Mouse (Mus musculus) MEL (cell line): Measurements from ENCODE around the gene Trim27.

ENCODE experiments used
- BHLHE40 ChIP-seq: IDR thresholded peaks from 2 replicates; pipeline ENCODE4 v1.6.1; 2012; ENCODE audit warnings: low read depth, mild to moderate bottlenecking, inconsistent platforms, low read length, improper control_type of control experiment, borderline replicate concordance
- CTCF ChIP-seq, 3 experiments: IDR thresholded peaks in 2 of 3; conservative IDR thresholded peaks in 1 of 3; 2 replicates each; pipeline ENCODE4 v1.5.1; 2011 to 2012; ENCODE audit warnings: low read length in 3 of 3, low read depth in 2 of 3, mild to moderate bottlenecking in 2 of 3, improper control_type of control experiment in 1 of 3, inconsistent platforms in 1 of 3, mixed read lengths in 1 of 3, moderate library complexity in 1 of 3; ENCODE audit not compliant: control insufficient read depth in 1 of 3, insufficient read depth in 1 of 3, poor library complexity in 1 of 3, severe bottlenecking in 1 of 3
- EP300 ChIP-seq, 2 experiments: IDR thresholded peaks; 2 replicates each; pipeline ENCODE4 v1.6.1; 2011; ENCODE audit warnings: improper control_type of control experiment in 2 of 2, low read length in 2 of 2, low read depth in 1 of 2, mild to moderate bottlenecking in 1 of 2
- HCFC1 ChIP-seq: IDR thresholded peaks from 2 replicates; pipeline ENCODE4 v1.6.1; 2012; ENCODE audit warnings: low read depth, mild to moderate bottlenecking, inconsistent platforms, low read length, improper control_type of control experiment, moderate library complexity
- MAX ChIP-seq: IDR thresholded peaks from 2 replicates; pipeline ENCODE4 v1.6.1; 2011; ENCODE audit warnings: low read length, improper control_type of control experiment
- POLR2A ChIP-seq, 2 experiments: IDR thresholded peaks; 2 replicates each; pipeline ENCODE4 v1.6.1; 2011 to 2012; ENCODE audit warnings: low read length in 2 of 2, mild to moderate bottlenecking in 2 of 2, control low read depth in 1 of 2, improper control_type of control experiment in 1 of 2, low read depth in 1 of 2, moderate library complexity in 1 of 2; ENCODE audit not compliant: control insufficient read depth in 1 of 2, insufficient read depth in 1 of 2, poor library complexity in 1 of 2
- POLR2AphosphoS2 ChIP-seq: IDR thresholded peaks from 2 replicates; pipeline ENCODE4 v1.6.1; 2011; ENCODE audit warnings: low read length, improper control_type of control experiment
- POLR2AphosphoS5 ChIP-seq: IDR thresholded peaks from 2 replicates; pipeline ENCODE4 v1.6.1; 2012; ENCODE audit warnings: low read depth, borderline replicate concordance, mild to moderate bottlenecking, inconsistent platforms, low read length, moderate library complexity, mixed read lengths
- SIN3A ChIP-seq: IDR thresholded peaks from 2 replicates; pipeline ENCODE4 v1.6.1; 2012; ENCODE audit warnings: low read length, improper control_type of control experiment, inconsistent platforms
- TCF12 ChIP-seq: IDR thresholded peaks from 2 replicates; pipeline ENCODE4 v1.6.1; 2014; ENCODE audit warnings: low read depth, mild to moderate bottlenecking, inconsistent platforms, low read length, improper control_type of control experiment, moderate library complexity
- UBTF ChIP-seq: IDR thresholded peaks from 2 replicates; pipeline ENCODE4 v1.6.1; 2012; ENCODE audit warnings: low read depth, mild to moderate bottlenecking, inconsistent platforms, low read length, improper control_type of control experiment, moderate library complexity, borderline replicate concordance; ENCODE audit not compliant: insufficient read depth
- USF1 ChIP-seq: IDR thresholded peaks from 2 replicates; pipeline ENCODE4 v1.6.1; 2014; ENCODE audit warnings: low read depth, mild to moderate bottlenecking, inconsistent platforms, low read length, improper control_type of control experiment, moderate library complexity
- USF2 ChIP-seq, 2 experiments: IDR thresholded peaks; 2 replicates each; pipeline ENCODE4 v1.6.1; 2011 to 2012; ENCODE audit warnings: improper control_type of control experiment in 2 of 2, low read length in 2 of 2, borderline replicate concordance in 1 of 2, inconsistent platforms in 1 of 2, low read depth in 1 of 2, mild to moderate bottlenecking in 1 of 2; ENCODE audit not compliant: insufficient read depth in 1 of 2

DNA sequence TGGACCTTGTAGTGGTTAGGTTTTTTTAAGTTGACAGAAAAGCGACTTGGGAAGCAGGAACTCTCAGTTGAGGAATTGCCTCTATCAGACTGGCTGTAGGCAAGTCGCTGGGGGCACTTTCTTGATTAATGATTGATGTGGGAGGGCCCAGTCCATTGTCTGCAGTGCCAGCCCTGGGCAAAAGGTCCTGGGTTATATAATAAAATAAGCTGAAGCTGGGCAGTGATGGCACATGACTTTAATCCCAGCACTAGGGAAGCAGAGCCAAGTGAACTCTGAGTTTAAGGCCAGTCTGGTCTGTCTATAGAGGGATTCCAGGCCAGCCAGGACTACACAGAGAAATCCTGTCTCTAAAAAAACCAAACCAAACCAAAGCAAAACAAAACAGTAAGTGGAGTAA, 57.5 kb downstream of the Trim27 start:
- TF ChIP-seq POLR2A (IDR thresholded peaks at IDR 0.05; ENCODE audit: control insufficient read depth in 1 of 2, insufficient read depth in 1 of 2, low read depth in 1 of 2, low read length in 2 of 2, poor library complexity in 1 of 2) (no peak), BHLHE40 (no peak), POLR2AphosphoS5 (no peak), MAX (no peak), HCFC1 (no peak), POLR2AphosphoS2 (no peak), CTCF (IDR thresholded peaks at IDR 0.05 in 2 of 3, conservative IDR thresholded peaks at IDR 0.05 in 1 of 3; ENCODE audit: control insufficient read depth in 1 of 3, insufficient read depth in 1 of 3, low read depth in 2 of 3, low read length in 3 of 3, poor library complexity in 1 of 3, severe bottlenecking in 1 of 3) (no peak), USF1 (no peak), USF2 (IDR thresholded peaks at IDR 0.05; ENCODE audit: borderline replicate concordance in 1 of 2, insufficient read depth in 1 of 2, low read depth in 1 of 2, low read length in 2 of 2) (no peak), UBTF (no peak), EP300 (IDR thresholded peaks at IDR 0.05; ENCODE audit: low read depth in 1 of 2, low read length in 2 of 2) (no peak), TCF12 (no peak), SIN3A (no peak)
